Mouse (Mus musculus): Measurements from ENCODE around the gene Abca17.

Abca17 gene

GRCm38 (mm10) chr17:24346831-24347230 is 4.0 kb downstream of the Abca17 start:
- DNase-seq (ENCODE audit: low read depth in 1 of 2, low spot score in 2 of 2), result no peak

- DNase-seq (ENCODE audit: low read depth in 1 of 2, low spot score in 2 of 2), result no peak
These were observed 6.2 kb downstream of the Abca17 start for GRCm38 (mm10) chr17:24344672-24345071.

GRCm38 (mm10) chr17:24327656-24328055 is 23.2 kb downstream of the Abca17 start:
- DNase-seq (ENCODE audit: low read depth in 1 of 2, low spot score in 2 of 2), result no peak

- no peak for DNase-seq (ENCODE audit: low read depth in 1 of 2, low spot score in 2 of 2)
These were observed 25.8 kb downstream of the Abca17 start for GRCm38 (mm10) chr17:24325051-24325450.

- no peak for DNase-seq (ENCODE audit: low read depth in 1 of 2, low spot score in 2 of 2)
These were observed 30.0 kb downstream of the Abca17 start for GRCm38 (mm10) chr17:24320826-24321225.

GRCm38 (mm10) chr17:24307500-24307899 is 43.4 kb downstream of the Abca17 start:
- no peak for DNase-seq (ENCODE audit: low read depth in 1 of 2, low spot score in 2 of 2)

GRCm38 (mm10) chr17:24300651-24301050 is 50.2 kb downstream of the Abca17 start:
- DNase-seq (ENCODE audit: low read depth in 1 of 2, low spot score in 2 of 2), result no peak

GRCm38 (mm10) chr17:24289338-24289737 is 61.5 kb downstream of the Abca17 start:
- no peak for DNase-seq (ENCODE audit: low read depth in 1 of 2, low spot score in 2 of 2)

- DNase-seq (ENCODE audit: low read depth in 1 of 2, low spot score in 2 of 2), result no peak
These were observed 62.4 kb downstream of the Abca17 start for GRCm38 (mm10) chr17:24288477-24288876.

- DNase-seq (ENCODE audit: low read depth in 1 of 2, low spot score in 2 of 2), result no peak
These were observed 65.2 kb downstream of the Abca17 start for GRCm38 (mm10) chr17:24285680-24286079.

GRCm38 (mm10) chr17:24283266-24283818 is 67.5 kb downstream of the Abca17 start:
- DNase-seq (ENCODE audit: low read depth in 1 of 2, low spot score in 2 of 2), result no peak

GRCm38 (mm10) chr17:24282637-24283036 is 68.2 kb downstream of the Abca17 start:
- no peak for DNase-seq (ENCODE audit: low read depth in 1 of 2, low spot score in 2 of 2)

- no peak for DNase-seq (ENCODE audit: low read depth in 1 of 2, low spot score in 2 of 2)
These were observed 71.0 kb downstream of the Abca17 start for GRCm38 (mm10) chr17:24279907-24280306.

- no peak for DNase-seq (ENCODE audit: low read depth in 1 of 2, low spot score in 2 of 2)
These were observed 83.7 kb downstream of the Abca17 start for GRCm38 (mm10) chr17:24267133-24267532.

GRCm38 (mm10) chr17:24264766-24265165 is 86.1 kb downstream of the Abca17 start:
- DNase-seq (ENCODE audit: low read depth in 1 of 2, low spot score in 2 of 2), result no peak

GRCm38 (mm10) chr17:24260516-24260915 is 90.4 kb downstream of the Abca17 start:
- no peak for DNase-seq (ENCODE audit: low read depth in 1 of 2, low spot score in 2 of 2)

- DNase-seq (ENCODE audit: low read depth in 1 of 2, low spot score in 2 of 2), result no peak
These were observed 91.2 kb downstream of the Abca17 start for GRCm38 (mm10) chr17:24259702-24260101.

- no peak for DNase-seq (ENCODE audit: low read depth in 1 of 2, low spot score in 2 of 2)
These were observed 91.9 kb downstream of the Abca17 start for GRCm38 (mm10) chr17:24258981-24259380.

GRCm38 (mm10) chr17:24252329-24252728 is 98.5 kb downstream of the Abca17 start:
- DNase-seq (ENCODE audit: low read depth in 1 of 2, low spot score in 2 of 2), result no peak

- DNase-seq (ENCODE audit: low read depth in 1 of 2, low spot score in 2 of 2), result peak; percentile 94
These were observed 99.4 kb downstream of the Abca17 start, which contains the start of gene Ccnf for GRCm38 (mm10) chr17:24251320-24252069. TSS of gene Ccnf (minus strand) at chr17:24251484.

GRCm38 (mm10) chr17:24250988-24251319 is 99.9 kb downstream of the Abca17 start:
- DNase-seq (ENCODE audit: low read depth in 1 of 2, low spot score in 2 of 2), result no peak

GRCm38 (mm10) chr17:24248641-24249040 is 102.2 kb downstream of the Abca17 start:
- DNase-seq (ENCODE audit: low read depth in 1 of 2, low spot score in 2 of 2), result no peak

GRCm38 (mm10) chr17:24244061-24244460 is 106.8 kb downstream of the Abca17 start:
- DNase-seq (ENCODE audit: low read depth in 1 of 2, low spot score in 2 of 2), result no peak

All from monocyte, adult 2 months (primary cell).